Mouse (Mus musculus) ES-E14 (cell line): ENCODE results near the gene Lcorl. TPM values are rescaled to one million over a fixed set of nuclear protein-coding genes. Genes with fewer than 3 reads are reported as not detected.

ENCODE experiments used
- DNase-seq: peaks from one replicate; pipeline ENCODE4 v3.0.0-alpha.2; 2013; ENCODE audit warnings: low read depth, low spot score
- H3K27ac ChIP-seq: 2 replicates; pipeline ENCODE4 v1.5.1; 2012; ENCODE audit warnings: low read depth, mild to moderate bottlenecking, low read length, moderate library complexity, mixed read lengths; ENCODE audit not compliant: poor library complexity, insufficient read depth, severe bottlenecking
- H3K36me3 ChIP-seq: 2 replicates; pipeline ENCODE4 v1.6.1; 2012; ENCODE audit warnings: mild to moderate bottlenecking, low read length, moderate library complexity, mixed read lengths; ENCODE audit not compliant: control insufficient read depth, poor library complexity, insufficient read depth, severe bottlenecking
- H3K4me1 ChIP-seq, 2 experiments: fragments of 150-350 bp in 1 of 2; sonication (generic) in 1 of 2; 2 replicates each; pipeline ENCODE4 v1.6.1; 2012; ENCODE audit warnings: low read length in 2 of 2, mild to moderate bottlenecking in 1 of 2, mixed read lengths in 1 of 2; ENCODE audit not compliant: control insufficient read depth in 2 of 2, insufficient read depth in 2 of 2, poor library complexity in 1 of 2
- H3K4me3 ChIP-seq, 2 experiments: fragments of 150-350 bp in 1 of 2; sonication (generic) in 1 of 2; 2 replicates each; pipeline ENCODE4 v1.5.1; 2012; ENCODE audit warnings: low read length in 2 of 2, low read depth in 1 of 2, mild to moderate bottlenecking in 1 of 2, mixed read lengths in 1 of 2; ENCODE audit not compliant: insufficient read depth in 1 of 2, poor library complexity in 1 of 2, severe bottlenecking in 1 of 2
- H3K9ac ChIP-seq: 2 replicates; pipeline ENCODE4 v1.6.1; 2012; ENCODE audit warnings: low read depth, mild to moderate bottlenecking, low read length, mixed read lengths; ENCODE audit not compliant: poor library complexity, insufficient read depth, severe bottlenecking
- H3K9me3 ChIP-seq: fragments of 150-350 bp; sonication (generic); 2 replicates; pipeline ENCODE4 v1.6.1; 2012; ENCODE audit warnings: low read depth, mild to moderate bottlenecking, low read length; ENCODE audit not compliant: control insufficient read depth, insufficient read depth
- CHD2 ChIP-seq: IDR thresholded peaks from 2 replicates; pipeline ENCODE4 v1.6.1; 2014; ENCODE audit warnings: mild to moderate bottlenecking, low read depth, low read length, inconsistent platforms
- HCFC1 ChIP-seq: IDR thresholded peaks from 2 replicates; pipeline ENCODE4 v1.6.1; 2012; ENCODE audit warnings: low read length, inconsistent platforms, borderline replicate concordance; ENCODE audit not compliant: insufficient read depth
- MAFK ChIP-seq: IDR thresholded peaks from 2 replicates; pipeline ENCODE4 v1.6.1; 2014; ENCODE audit warnings: mild to moderate bottlenecking, low read depth, low read length, inconsistent platforms; ENCODE audit not compliant: insufficient read depth
- ZC3H11A ChIP-seq: IDR thresholded peaks from 2 replicates; pipeline ENCODE4 v1.6.1; 2012; ENCODE audit warnings: low read depth, mild to moderate bottlenecking, inconsistent platforms, low read length, borderline replicate concordance
- ZNF384 ChIP-seq: IDR thresholded peaks from 2 replicates; pipeline ENCODE4 v1.6.1; 2012; ENCODE audit warnings: low read depth, low read length, inconsistent platforms
- in situ Hi-C, 2 experiments: fragments of 600-800 bp; cut with MboI; formaldehyde crosslinking; loops; one replicate each; pipeline ENCODE4 v1.15.1; 2025; ENCODE audit warnings: low sequenced_read_pairs in 2 of 2, inconsistent platforms in 1 of 2; ENCODE audit not compliant: unreplicated experiment in 2 of 2
- total RNA-seq: library from RNA; depleted of rRNA; stranded (reverse); fragments of 300-350 nt; gene quantifications from 2 replicates; pipeline ENCODE4 v1.2.3, GENCODE M21; 2012

The Lcorl gene
- total RNA-seq, 1 experiment = 11.0 TPM

- peaks cover 2% of the 10 kb centered on the region; the same call in 1 of the 2 replicates for H3K36me3 ChIP-seq
- DNase-seq = no peak
- no peaks in the 10 kb centered on the region for H3K9me3 ChIP-seq
- no peak for TF ChIP-seq MAFK
- TF ChIP-seq ZNF384 = no peak
- TF ChIP-seq HCFC1 = no peak
- no peak for TF ChIP-seq ZC3H11A
- no peak for TF ChIP-seq CHD2
- in situ Hi-C loops = no loop called here
- no peak overlapping the region for H3K4me3 ChIP-seq
- H3K9ac ChIP-seq = no peak overlapping the region
- 0 out of 4 replicates have a peak, but pooled peaks cover 0 to 1% of the 10 kb centered on the region in 2 experiments for H3K4me1 ChIP-seq
- no peak overlapping the region for H3K27ac ChIP-seq
Measured at GRCm38 (mm10) chr5:45691678-45692077, 165.7 kb downstream of the Lcorl start.

- H3K36me3 ChIP-seq = peaks cover 2% of the 10 kb centered on the region; the same call in 1 of the 2 replicates
Measured at GRCm38 (mm10) chr5:45690802-45691201, 166.6 kb downstream of the Lcorl start.

GRCm38 (mm10) chr5:45689152-45689551 is 168.3 kb downstream of the Lcorl start:
- H3K9me3 ChIP-seq = no peaks in the 10 kb centered on the region
- no peak for DNase-seq
- no peak overlapping the region for H3K4me3 ChIP-seq
- in situ Hi-C loops = no loop called here
- H3K9ac ChIP-seq = no peak overlapping the region
- TF ChIP-seq ZC3H11A (no peak), MAFK (peak; percentile 67; the same call in 1 of the 2 replicates), HCFC1 (no peak)
- H3K27ac ChIP-seq = no peak overlapping the region
- H3K4me1 ChIP-seq = 0 out of 4 replicates have a peak, but pooled peaks cover 0 to 1% of the 10 kb centered on the region in 2 experiments
- H3K36me3 ChIP-seq = peaks cover 2% of the 10 kb centered on the region; the same call in 1 of the 2 replicates

More at GRCm38 (mm10) chr5:45690802-45691201, 166.6 kb downstream of the Lcorl start:
- TF ChIP-seq ZC3H11A (no peak), ZNF384 (no peak), HCFC1 (no peak), CHD2 (no peak), MAFK (no peak)
- in situ Hi-C loops = no loop called here
- H3K4me1 ChIP-seq = 0 out of 4 replicates have a peak, but pooled peaks cover 0 to 1% of the 10 kb centered on the region in 2 experiments
- DNase-seq = no peak
- H3K27ac ChIP-seq = no peak overlapping the region
- no peak overlapping the region for H3K4me3 ChIP-seq
- H3K9ac ChIP-seq = no peak overlapping the region
- no peaks in the 10 kb centered on the region for H3K9me3 ChIP-seq

GRCm38 (mm10) chr5:45686223-45686622 is 171.2 kb downstream of the Lcorl start:
- H3K4me1 ChIP-seq = 0 out of 4 replicates have a peak, but pooled peaks cover 0 to 1% of the 10 kb centered on the region in 2 experiments
- no peak for TF ChIP-seq HCFC1
- TF ChIP-seq CHD2 = no peak
- in situ Hi-C loops = no loop called here
- H3K9ac ChIP-seq = no peak overlapping the region
- peaks cover 2% of the 10 kb centered on the region; the same call in 1 of the 2 replicates for H3K36me3 ChIP-seq
- no peak for DNase-seq
- no peak overlapping the region for H3K4me3 ChIP-seq
- H3K9me3 ChIP-seq = no peaks in the 10 kb centered on the region
- H3K27ac ChIP-seq = no peak overlapping the region

GRCm38 (mm10) chr5:45685243-45685642 is 172.2 kb downstream of the Lcorl start:
- no peak for TF ChIP-seq HCFC1
- no peak for TF ChIP-seq ZC3H11A
- no peak for DNase-seq
- Histone ChIP-seq H3K4me3 (no peak overlapping the region), H3K9ac (no peak overlapping the region), H3K9me3 (no peaks in the 10 kb centered on the region), H3K36me3 (peaks cover 2% of the 10 kb centered on the region; the same call in 1 of the 2 replicates), H3K4me1 (0 out of 4 replicates have a peak, but pooled peaks cover 0 to 1% of the 10 kb centered on the region in 2 experiments), H3K27ac (no peak overlapping the region)
- in situ Hi-C loops = no loop called here
